Mouse (Mus musculus): Measurements from ENCODE around the gene Slc25a27.

DNA sequence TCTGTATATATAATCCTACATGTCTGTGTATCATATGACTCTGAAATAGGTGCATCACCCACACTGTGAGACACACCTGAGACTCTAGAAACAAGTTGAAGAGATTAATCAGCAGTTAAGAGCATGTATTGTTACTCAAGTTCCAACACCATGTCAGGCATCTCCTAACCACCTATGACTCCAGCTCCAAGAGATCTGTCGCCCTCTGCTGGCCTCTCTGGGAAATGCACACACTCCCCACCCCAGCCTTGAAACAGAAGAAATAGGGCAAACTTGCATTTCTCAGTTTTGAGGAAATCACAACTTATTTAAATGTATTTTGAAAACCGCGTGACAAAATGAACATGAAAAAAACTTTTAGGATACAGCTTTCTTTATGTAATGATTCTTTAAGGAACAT, 60.3 kb downstream of the Slc25a27 start:
- TF ChIP-seq GATA1 (IDR thresholded peaks at IDR 0.05; ENCODE audit: borderline replicate concordance, low read length): no peak
- TF ChIP-seq FLI1 (IDR thresholded peaks at IDR 0.05; ENCODE audit: low read length): no peak
